Mouse (Mus musculus): ENCODE data around the gene Tmem171. TPM values are rescaled to one million over a fixed set of nuclear protein-coding genes. Genes with fewer than 3 reads are reported as not detected.

Gene Tmem171
- polyA plus RNA-seq, 1 experiment from 2014 or later = not detected

- no peak for DNase-seq (ENCODE audit: low spot score)
- Histone ChIP-seq H3K27ac (no peak overlapping the region), H3K36me3 (replicated peaks; ENCODE audit: control insufficient read depth, insufficient read depth) (no peaks in the 10 kb centered on the region), H3K27me3 (ENCODE audit: control insufficient read depth, insufficient read depth, low read length) (no peaks in the 10 kb centered on the region), H3K9ac (no peak overlapping the region), H3K4me1 (replicated peaks; ENCODE audit: control insufficient read depth, insufficient read depth, low read length) (no peaks in the 10 kb centered on the region), H3K4me3 (replicated peaks; ENCODE audit: low read length) (no peak overlapping the region), H3K4me2 (replicated peaks) (no peak overlapping the region), H3K9me3 (ENCODE audit: control insufficient read depth, low read length) (no peaks in the 10 kb centered on the region)
- WGBS = 81% methylated on average over 4 of the region's 4 CpGs
- ATAC-seq (ENCODE audit: low FRiP score) = no peak
Measured at GRCm38 (mm10) chr13:98662173-98662675, 32.4 kb downstream of the Tmem171 start.

- peaks cover 6% of the 10 kb centered on the region; the same call in 1 of the 2 replicates for H3K4me1 ChIP-seq (replicated peaks; ENCODE audit: control insufficient read depth, insufficient read depth, low read length)
- 67% methylated on average over 16 of the region's 16 CpGs for WGBS
- no peak overlapping the region for H3K9ac ChIP-seq
- ATAC-seq (ENCODE audit: low FRiP score) = no peak
- no peaks in the 10 kb centered on the region for H3K36me3 ChIP-seq (replicated peaks; ENCODE audit: control insufficient read depth, insufficient read depth)
- H3K9me3 ChIP-seq (ENCODE audit: control insufficient read depth, low read length) = no peaks in the 10 kb centered on the region
- H3K27ac ChIP-seq = no peak overlapping the region
- H3K27me3 ChIP-seq (ENCODE audit: control insufficient read depth, insufficient read depth, low read length) = no peaks in the 10 kb centered on the region
- H3K4me2 ChIP-seq (replicated peaks) = no peak overlapping the region
- no peak for DNase-seq (ENCODE audit: low spot score)
- no peak overlapping the region for H3K4me3 ChIP-seq (replicated peaks; ENCODE audit: low read length)
Measured at GRCm38 (mm10) chr13:98656034-98656471, 38.6 kb downstream of the Tmem171 start.

- no peaks in the 10 kb centered on the region for H3K27me3 ChIP-seq (ENCODE audit: control insufficient read depth, insufficient read depth, low read length)
- 87% methylated on average over 4 of the region's 4 CpGs for WGBS
- no peak overlapping the region for H3K9ac ChIP-seq
- no peak overlapping the region for H3K4me3 ChIP-seq (replicated peaks; ENCODE audit: low read length)
- H3K4me2 ChIP-seq (replicated peaks) = no peak overlapping the region
- ATAC-seq (ENCODE audit: low FRiP score) (no peak), DNase-seq (ENCODE audit: low spot score) (no peak)
- no peak overlapping the region for H3K27ac ChIP-seq
- peaks cover 6% of the 10 kb centered on the region; the same call in 1 of the 2 replicates for H3K4me1 ChIP-seq (replicated peaks; ENCODE audit: control insufficient read depth, insufficient read depth, low read length)
- H3K36me3 ChIP-seq (replicated peaks; ENCODE audit: control insufficient read depth, insufficient read depth) = no peaks in the 10 kb centered on the region
- H3K9me3 ChIP-seq (ENCODE audit: control insufficient read depth, low read length) = no peaks in the 10 kb centered on the region
Measured at GRCm38 (mm10) chr13:98655346-98655745, 39.3 kb downstream of the Tmem171 start.

DNA sequence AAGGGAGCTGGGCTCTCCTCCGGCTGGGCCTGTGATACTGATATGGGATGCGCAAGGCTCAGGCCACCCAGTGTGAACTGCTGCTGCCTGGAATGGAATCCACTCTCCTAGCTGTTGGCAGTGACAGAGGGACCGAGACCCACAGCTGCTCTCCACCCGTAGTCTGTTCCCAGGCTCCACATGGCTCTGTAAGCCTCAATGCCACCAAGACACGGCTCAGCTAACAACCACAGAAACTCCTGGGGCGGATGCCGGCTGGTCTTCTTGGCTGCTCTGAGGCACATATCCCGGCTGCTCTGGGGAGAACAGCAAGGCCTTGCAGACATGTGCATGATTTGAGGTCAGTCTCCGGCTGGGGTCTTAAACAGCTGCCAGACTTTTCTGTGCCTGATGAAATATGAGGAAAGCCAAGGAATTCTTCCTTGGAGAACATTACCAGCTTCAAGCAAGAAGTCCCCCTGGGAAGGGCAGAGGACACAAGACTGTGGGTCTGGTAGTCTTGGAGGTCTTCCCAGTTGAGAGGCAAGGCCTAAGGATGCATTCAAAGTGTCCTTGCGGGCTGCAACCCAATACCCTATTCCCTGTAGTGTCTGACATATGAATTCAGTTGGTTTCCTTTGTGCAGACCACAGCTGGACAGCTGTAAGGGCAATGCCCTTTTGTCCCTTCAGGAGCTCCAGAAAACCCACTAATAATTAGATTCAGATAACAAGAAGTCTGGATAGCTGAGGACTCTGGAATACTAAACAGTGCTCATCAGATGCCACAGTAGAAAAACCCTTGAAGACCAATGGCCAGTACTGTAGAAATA is 40.3 kb downstream of the Tmem171 start:
- Histone ChIP-seq H3K4me3 (replicated peaks; ENCODE audit: low read length) (no peak overlapping the region), H3K4me1 (replicated peaks; ENCODE audit: control insufficient read depth, insufficient read depth, low read length) (peaks cover 6% of the 10 kb centered on the region; the same call in 1 of the 2 replicates), H3K9me3 (ENCODE audit: control insufficient read depth, low read length) (no peaks in the 10 kb centered on the region), H3K27me3 (ENCODE audit: control insufficient read depth, insufficient read depth, low read length) (no peaks in the 10 kb centered on the region), H3K9ac (no peak overlapping the region), H3K27ac (no peak overlapping the region), H3K36me3 (replicated peaks; ENCODE audit: control insufficient read depth, insufficient read depth) (no peaks in the 10 kb centered on the region), H3K4me2 (replicated peaks) (no peak overlapping the region)
- DNase-seq (ENCODE audit: low spot score) (no peak), ATAC-seq (ENCODE audit: low FRiP score) (no peak)
- WGBS = 70% methylated on average over 10 of the region's 10 CpGs

GRCm38 (mm10) chr13:98652194-98652593 is 42.4 kb downstream of the Tmem171 start:
- DNase-seq (ENCODE audit: low spot score) (no peak), ATAC-seq (ENCODE audit: low FRiP score) (no peak)
- H3K27ac ChIP-seq = no peak overlapping the region
- no peak overlapping the region for H3K4me3 ChIP-seq (replicated peaks; ENCODE audit: low read length)
- H3K36me3 ChIP-seq (replicated peaks; ENCODE audit: control insufficient read depth, insufficient read depth) = no peaks in the 10 kb centered on the region
- no peak overlapping the region for H3K9ac ChIP-seq
- no peak overlapping the region for H3K4me2 ChIP-seq (replicated peaks)
- 91% methylated on average over 2 of the region's 2 CpGs for WGBS
- H3K4me1 ChIP-seq (replicated peaks; ENCODE audit: control insufficient read depth, insufficient read depth, low read length) = peaks cover 6% of the 10 kb centered on the region; the same call in 1 of the 2 replicates
- no peaks in the 10 kb centered on the region for H3K27me3 ChIP-seq (ENCODE audit: control insufficient read depth, insufficient read depth, low read length)
- H3K9me3 ChIP-seq (ENCODE audit: control insufficient read depth, low read length) = no peaks in the 10 kb centered on the region

DNA sequence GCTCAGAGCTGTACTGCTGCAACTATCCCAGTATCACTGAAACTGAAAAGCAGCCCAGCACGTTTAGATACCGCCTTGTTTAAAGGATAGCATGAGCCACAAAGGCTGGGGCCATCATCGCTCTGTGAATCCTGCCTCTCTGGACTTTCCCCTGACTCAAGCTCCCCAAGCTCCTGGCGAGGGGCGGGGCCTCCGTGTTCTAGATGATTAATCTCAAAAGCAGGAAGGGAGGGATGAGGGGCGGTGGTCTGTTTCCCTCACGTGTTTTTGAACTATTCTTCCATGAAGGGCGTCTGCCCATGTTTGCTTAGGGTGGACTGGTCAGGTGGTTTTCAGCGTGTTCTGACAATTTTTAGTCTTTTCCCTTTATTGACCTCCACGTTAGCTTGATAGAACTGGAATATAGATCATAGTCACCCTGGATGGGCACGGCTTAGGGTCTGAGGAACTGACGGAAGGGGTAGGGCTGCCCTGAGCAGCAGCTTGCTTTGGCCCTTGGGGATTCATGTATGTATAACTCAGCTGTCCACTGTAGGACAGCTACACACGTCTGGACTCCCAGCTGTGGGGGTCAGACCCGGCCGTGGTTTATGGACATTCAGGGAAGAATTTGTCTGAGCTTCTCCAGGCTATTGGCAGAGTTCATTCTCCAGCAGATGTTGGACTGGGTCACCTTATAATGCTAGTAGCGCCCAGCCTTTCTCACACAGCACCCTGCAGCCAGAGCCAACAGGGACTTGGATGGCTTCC is 43.2 kb downstream of the Tmem171 start:
- no peak overlapping the region for H3K4me3 ChIP-seq (replicated peaks; ENCODE audit: low read length)
- 69% methylated on average over 17 of the region's 17 CpGs for WGBS
- no peaks in the 10 kb centered on the region for H3K9me3 ChIP-seq (ENCODE audit: control insufficient read depth, low read length)
- no peak overlapping the region for H3K27ac ChIP-seq
- no peaks in the 10 kb centered on the region for H3K36me3 ChIP-seq (replicated peaks; ENCODE audit: control insufficient read depth, insufficient read depth)
- H3K9ac ChIP-seq = no peak overlapping the region
- H3K4me2 ChIP-seq (replicated peaks) = no peak overlapping the region
- H3K4me1 ChIP-seq (replicated peaks; ENCODE audit: control insufficient read depth, insufficient read depth, low read length) = peaks cover 6% of the 10 kb centered on the region; the same call in 1 of the 2 replicates
- ATAC-seq (ENCODE audit: low FRiP score) (no peak), DNase-seq (ENCODE audit: low spot score) (no peak)
- no peaks in the 10 kb centered on the region for H3K27me3 ChIP-seq (ENCODE audit: control insufficient read depth, insufficient read depth, low read length)

DNA sequence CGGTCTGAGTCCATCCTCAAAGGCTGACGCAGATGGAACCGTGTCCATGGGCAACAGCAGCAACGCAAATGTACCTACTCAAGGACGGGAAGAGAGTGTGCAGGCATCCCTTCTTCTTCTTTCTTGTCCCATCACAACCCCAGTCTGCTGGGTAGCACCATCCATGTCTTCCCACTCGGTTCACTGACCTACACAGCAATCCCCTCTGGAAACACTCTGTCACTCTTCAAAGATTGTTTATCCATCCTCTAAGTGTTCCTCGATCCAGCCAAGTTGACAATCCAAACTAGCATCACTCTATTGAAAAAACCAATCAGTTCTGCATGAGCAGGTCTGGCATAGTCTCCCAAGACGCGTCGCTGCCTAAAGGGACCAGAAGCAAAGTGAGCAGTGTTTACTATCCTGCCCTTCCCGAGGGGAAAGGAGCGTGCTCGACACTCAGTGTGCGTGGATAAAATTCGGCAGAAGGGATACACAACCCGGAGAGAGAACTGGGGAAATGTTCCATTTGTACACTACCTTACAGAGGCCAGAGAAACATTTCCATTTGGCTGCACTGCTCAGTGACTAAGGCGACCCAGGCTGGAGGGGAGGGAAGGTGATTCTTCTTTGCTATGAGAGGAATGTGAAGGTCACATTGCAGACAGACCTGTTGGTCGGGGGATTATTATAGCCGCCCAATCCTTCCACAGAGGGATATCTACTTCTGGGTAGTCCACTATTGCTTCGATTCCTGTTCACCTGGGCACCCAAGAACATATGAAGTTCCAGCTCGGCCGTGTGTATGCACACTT is 46.7 kb downstream of the Tmem171 start:
- Histone ChIP-seq H3K4me1 (replicated peaks; ENCODE audit: control insufficient read depth, insufficient read depth, low read length) (no peaks in the 10 kb centered on the region), H3K36me3 (replicated peaks; ENCODE audit: control insufficient read depth, insufficient read depth) (no peaks in the 10 kb centered on the region), H3K27me3 (ENCODE audit: control insufficient read depth, insufficient read depth, low read length) (no peaks in the 10 kb centered on the region), H3K9me3 (ENCODE audit: control insufficient read depth, low read length) (no peaks in the 10 kb centered on the region), H3K4me3 (replicated peaks; ENCODE audit: low read length) (no peak overlapping the region), H3K4me2 (replicated peaks) (no peak overlapping the region), H3K9ac (no peak overlapping the region), H3K27ac (no peak overlapping the region)
- 92% methylated on average over 22 of the region's 22 CpGs for WGBS
- no peak for DNase-seq (ENCODE audit: low spot score)
- ATAC-seq (ENCODE audit: low FRiP score) = no peak

DNA sequence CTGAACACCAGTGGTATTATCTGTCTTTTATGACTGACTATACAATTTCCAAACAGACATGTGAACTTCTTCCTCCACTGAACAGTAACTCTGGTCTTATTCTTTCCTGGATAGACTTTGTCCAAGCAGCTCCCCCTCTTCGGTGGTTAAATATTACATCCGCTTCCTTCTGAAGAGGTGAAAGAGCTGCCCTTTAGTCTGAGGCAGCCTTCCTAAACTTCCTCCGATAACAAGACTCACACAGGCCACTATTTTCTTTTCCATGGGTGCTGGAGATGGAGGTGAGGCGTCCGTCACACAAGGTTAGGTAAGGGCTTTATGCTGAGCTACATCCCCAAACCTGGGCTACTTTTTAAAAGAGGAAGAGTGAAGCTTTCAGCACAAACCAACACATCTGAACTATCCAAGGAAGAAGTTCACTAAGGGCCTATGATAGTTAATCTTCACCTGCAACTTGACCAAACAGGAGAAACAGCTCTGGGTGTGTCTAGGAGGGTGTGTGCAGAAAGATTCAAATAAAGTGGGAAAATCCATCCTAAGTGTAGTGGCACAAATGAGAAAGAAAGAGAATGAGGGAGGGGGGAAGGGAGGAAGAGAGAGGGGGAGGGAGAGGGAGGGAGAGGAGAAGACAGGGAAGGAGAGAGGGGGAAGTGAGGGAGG is 56.0 kb downstream of the Tmem171 start:
- Histone ChIP-seq H3K4me3 (replicated peaks; ENCODE audit: low read length) (no peak overlapping the region), H3K9me3 (ENCODE audit: control insufficient read depth, low read length) (0 out of 2 replicates have a peak, but pooled peaks cover 3% of the 10 kb centered on the region), H3K9ac (no peak overlapping the region), H3K36me3 (replicated peaks; ENCODE audit: control insufficient read depth, insufficient read depth) (no peaks in the 10 kb centered on the region), H3K27me3 (ENCODE audit: control insufficient read depth, insufficient read depth, low read length) (no peaks in the 10 kb centered on the region), H3K27ac (no peak overlapping the region), H3K4me2 (replicated peaks) (no peak overlapping the region), H3K4me1 (replicated peaks; ENCODE audit: control insufficient read depth, insufficient read depth, low read length) (no peaks in the 10 kb centered on the region)
- 91% methylated on average over 5 of the region's 5 CpGs for WGBS
- no peak for DNase-seq (ENCODE audit: low spot score)
- no peak for ATAC-seq (ENCODE audit: low FRiP score)
